Comparison of ENCODE assay signal across 20 mouse cellular contexts in the genomic region with DNA sequence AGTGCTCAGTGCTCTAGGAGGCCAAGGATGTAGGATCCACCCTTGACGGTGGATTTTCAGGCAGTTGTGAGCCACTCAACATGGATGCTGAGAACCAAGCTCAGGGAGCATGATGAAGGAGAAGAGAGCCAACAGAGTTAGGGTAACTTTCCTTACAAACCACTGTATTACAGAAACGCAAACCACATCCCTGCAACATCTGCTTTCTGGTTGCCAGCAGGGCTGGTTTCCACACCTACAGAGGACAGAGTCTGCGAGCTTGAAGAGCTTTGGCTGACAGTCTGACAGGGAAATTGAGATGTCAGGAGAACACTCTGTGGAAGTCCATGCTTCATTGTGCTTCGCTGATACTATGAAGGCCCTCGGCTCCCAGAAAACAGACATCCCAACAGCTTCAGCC. TPM values are rescaled to one million over a fixed set of nuclear protein-coding genes. Genes with fewer than 3 reads are reported as not detected.
DNase-seq lines count a peak whose midpoint lies in the region; ATAC-seq and TF ChIP-seq lines count a peak whose summit lies in the region.
"Had no signal": no experiment of that assay in that cellular context is flagged by ENCODE, and none has a peak within 500 bp of the region (broad histone marks: within the 10 kb centered on the region; RNA-seq: fewer than 3 reads in every experiment).

No protein-coding gene starts in this region.

- H3K4me2 ChIP-seq in forebrain, embryonic 16.5 days (ENCODE audit: low read length), result no peak overlapping the region
- no peak overlapping the region for H3K4me2 ChIP-seq in lung, embryonic 16.5 days (ENCODE audit: low read depth, low read length)
- no peak overlapping the region for H3K4me2 ChIP-seq in limb, embryonic 11.5 days (ENCODE audit: low read depth, severe bottlenecking)
- H3K4me2 ChIP-seq: midbrain, embryonic 12.5 days had no signal

- intact Hi-C loops in left cerebral cortex, postnatal 4 days (cut with DNase I), result no loop called here

- TF ChIP-seq POLR2A in kidney, adult 2 months (IDR thresholded peaks at IDR 0.05; ENCODE audit: low read depth, low read length), result no peak

- peak overlapping the region; percentile 78 for H3K27ac ChIP-seq in forebrain, embryonic 10.5 days
- H3K27ac ChIP-seq in forebrain, embryonic 16.5 days (ENCODE audit: low read length), result no peak overlapping the region
- no peak overlapping the region for H3K27ac ChIP-seq in lung, embryonic 16.5 days (ENCODE audit: low read length)
- H3K27ac ChIP-seq in limb, embryonic 11.5 days (replicated peaks; ENCODE audit: low read depth, low read length), result peak overlapping the region; percentile 92
- H3K27ac ChIP-seq in kidney, adult 2 months (ENCODE audit: insufficient read depth, low read depth, low read length), result no peak overlapping the region
- H3K27ac ChIP-seq: stomach, postnatal 0 days had no signal

- no peaks in the 10 kb centered on the region for H3K36me3 ChIP-seq in forebrain, embryonic 10.5 days (replicated peaks)
- H3K36me3 ChIP-seq in forebrain, embryonic 16.5 days (ENCODE audit: control insufficient read depth, insufficient read depth), result no peaks in the 10 kb centered on the region
- no peaks in the 10 kb centered on the region for H3K36me3 ChIP-seq in lung, embryonic 16.5 days (ENCODE audit: control insufficient read depth, insufficient read depth, low read length)
- no peaks in the 10 kb centered on the region for H3K36me3 ChIP-seq in limb, embryonic 11.5 days (ENCODE audit: control insufficient read depth, insufficient read depth, low read length)
- no peaks in the 10 kb centered on the region for H3K36me3 ChIP-seq in megakaryocyte, embryonic 14.5 days (replicated peaks; ENCODE audit: low read length)
- H3K36me3 ChIP-seq in kidney, adult 2 months (ENCODE audit: control insufficient read depth, insufficient read depth, low read length), result no peaks in the 10 kb centered on the region
- H3K36me3 ChIP-seq: midbrain, embryonic 12.5 days had no signal

- H3K9ac ChIP-seq in forebrain, embryonic 16.5 days (replicated peaks; ENCODE audit: low read depth, low read length), result no peak overlapping the region
- H3K9ac ChIP-seq in lung, embryonic 16.5 days (ENCODE audit: low read length), result peak overlapping the region; percentile 15; the same call in 1 of the 2 replicates
- H3K9ac ChIP-seq in limb, embryonic 11.5 days (ENCODE audit: low read length), result no peak overlapping the region
- H3K9ac ChIP-seq: midbrain, embryonic 12.5 days had no signal

- peaks cover 44% of the 10 kb centered on the region for H3K4me1 ChIP-seq in forebrain, embryonic 10.5 days
- peaks cover 13% of the 10 kb centered on the region for H3K4me1 ChIP-seq in forebrain, embryonic 16.5 days (replicated peaks; ENCODE audit: control insufficient read depth, insufficient read depth, low read length)
- peaks cover 20% of the 10 kb centered on the region for H3K4me1 ChIP-seq in lung, embryonic 16.5 days (replicated peaks; ENCODE audit: control insufficient read depth, insufficient read depth, low read length)
- H3K4me1 ChIP-seq in limb, embryonic 11.5 days (ENCODE audit: control insufficient read depth, insufficient read depth, low read length), result peaks cover 23% of the 10 kb centered on the region
- H3K4me1 ChIP-seq in megakaryocyte, embryonic 14.5 days, result peaks cover 31% of the 10 kb centered on the region
- H3K4me1 ChIP-seq in kidney, adult 2 months (ENCODE audit: control insufficient read depth, insufficient read depth, low read length), result no peaks in the 10 kb centered on the region; the same call in 1 of the 2 replicates

- no peak for TF ChIP-seq CTCF in kidney, adult 2 months (conservative IDR thresholded peaks at IDR 0.05; ENCODE audit: insufficient read depth, insufficient read length, low read depth, low read length)

- no peak for DNase-seq in forebrain, embryonic 10.5 days (ENCODE audit: extremely low spot score, low spot score)
- no peak for DNase-seq in lung, postnatal 14 days
- peak; percentile 28 for DNase-seq in limb, embryonic 11.5 days (ENCODE audit: low spot score)
- no peak for DNase-seq in kidney, adult 2 months
- DNase-seq in left cerebral cortex, postnatal 4 days, result no peak
- DNase-seq: adrenal gland, postnatal 14 days; cerebellum, adult 9-11 months; gastrocnemius, postnatal 10 days; kidney, postnatal 25 days; thymus, postnatal 4 days had no signal

- 90% methylated on average over 5 of the region's 5 CpGs for WGBS in forebrain, embryonic 10.5 days
- 88% methylated on average over 5 of the region's 5 CpGs for WGBS in forebrain, embryonic 16.5 days
- WGBS in lung, embryonic 16.5 days, result 67% methylated on average over 5 of the region's 5 CpGs
- 65% methylated on average over 5 of the region's 5 CpGs for WGBS in limb, embryonic 11.5 days
- WGBS in kidney, adult 2 months, result 86% methylated on average over 5 of the region's 5 CpGs

- H3K9me3 ChIP-seq in forebrain, embryonic 10.5 days, result no peaks in the 10 kb centered on the region
- H3K9me3 ChIP-seq in forebrain, embryonic 16.5 days (ENCODE audit: control insufficient read depth, low read length), result no peaks in the 10 kb centered on the region
- H3K9me3 ChIP-seq in lung, embryonic 16.5 days (ENCODE audit: control insufficient read depth, low read length), result no peaks in the 10 kb centered on the region
- H3K9me3 ChIP-seq in limb, embryonic 11.5 days (ENCODE audit: control insufficient read depth, low read length), result no peaks in the 10 kb centered on the region
- H3K9me3 ChIP-seq in megakaryocyte, embryonic 14.5 days, result no peaks in the 10 kb centered on the region
- H3K9me3 ChIP-seq: midbrain, embryonic 12.5 days had no signal

- ATAC-seq in forebrain, embryonic 16.5 days, result no peak
- no peak for ATAC-seq in lung, embryonic 16.5 days (ENCODE audit: low read depth)
- ATAC-seq in limb, embryonic 11.5 days (ENCODE audit: insufficient number of reproducible peaks, low FRiP score, low TSS enrichment, low read depth), result no peak
- ATAC-seq: forebrain, embryonic 14.5 days; intestine, embryonic 16.5 days; lung, postnatal 0 days had no signal

- no peaks in the 10 kb centered on the region for H3K27me3 ChIP-seq in forebrain, embryonic 10.5 days (ENCODE audit: poor library complexity, severe bottlenecking)
- no peaks in the 10 kb centered on the region for H3K27me3 ChIP-seq in forebrain, embryonic 16.5 days (replicated peaks; ENCODE audit: control insufficient read depth, insufficient read depth, low read length)
- H3K27me3 ChIP-seq in lung, embryonic 16.5 days (ENCODE audit: control insufficient read depth, insufficient read depth, low read depth, low read length), result no peaks in the 10 kb centered on the region; the same call in 1 of the 2 replicates
- no peaks in the 10 kb centered on the region for H3K27me3 ChIP-seq in limb, embryonic 11.5 days (ENCODE audit: control insufficient read depth, insufficient read depth, low read length)
- peaks cover 7% of the 10 kb centered on the region for H3K27me3 ChIP-seq in megakaryocyte, embryonic 14.5 days (replicated peaks)
- H3K27me3 ChIP-seq in kidney, adult 2 months (replicated peaks; ENCODE audit: control insufficient read depth, insufficient read depth, low read length), result no peaks in the 10 kb centered on the region
- H3K27me3 ChIP-seq: CH12.LX; midbrain, embryonic 12.5 days had no signal

- no peak overlapping the region for H3K4me3 ChIP-seq in forebrain, embryonic 10.5 days
- H3K4me3 ChIP-seq in forebrain, embryonic 16.5 days (replicated peaks; ENCODE audit: low read length), result no peak overlapping the region
- no peak overlapping the region for H3K4me3 ChIP-seq in lung, embryonic 16.5 days (ENCODE audit: low read length)
- no peak overlapping the region for H3K4me3 ChIP-seq in limb, embryonic 11.5 days (ENCODE audit: low read depth, low read length)
- peak overlapping the region; percentile 8 for H3K4me3 ChIP-seq in megakaryocyte, embryonic 14.5 days (replicated peaks)
- H3K4me3 ChIP-seq in kidney, adult 2 months (ENCODE audit: insufficient read depth, low read depth, low read length), result no peak overlapping the region
- H3K4me3 ChIP-seq: midbrain, embryonic 12.5 days; myocyte had no signal

RNA-seq across cellular contexts. Expression of a gene that starts 3.3 kb away (rescaled TPM):
- polyA plus RNA-seq in forebrain, embryonic 10.5 days (2016; fragmentation: Nextera tagmentation; extraction: Ambion mirVana), result 34.7 and 40.9 TPM in 2 replicates
- polyA plus RNA-seq in forebrain, embryonic 16.5 days (2015; fragmentation: Nextera tagmentation; extraction: Ambion mirVana), result 20.7 and 20.9 TPM in 2 replicates
- 34.5 and 38.3 TPM in 2 replicates for polyA plus RNA-seq in lung, embryonic 16.5 days (2015; fragmentation: Nextera tagmentation; extraction: Ambion mirVana)
- polyA plus RNA-seq in limb, embryonic 11.5 days (2014; fragmentation: Nextera tagmentation; extraction: Ambion mirVana), result 53.4 and 54.3 TPM in 2 replicates
- polyA plus RNA-seq in megakaryocyte, embryonic 14.5 days (2012; ENCODE audit: insufficient read depth, low replicate concordance), result 1.6 and 2.0 TPM in 2 replicates
- polyA plus RNA-seq in kidney, adult 2 months (2012; rRNA removed), result 7.8 and 10.9 TPM in 2 replicates
- total RNA-seq in left cerebral cortex, postnatal 4 days (2021), result 10 to 100 TPM; 19.4 to 21.7 TPM

Comparison
In these comparisons a context has a peak if more than half of its experiments do, and no peak if none do; other contexts are left out.
1. H3K27ac ChIP-seq: peak in forebrain, embryonic 10.5 days (single experiment) and limb, embryonic 11.5 days (single experiment); none in forebrain, embryonic 16.5 days (single experiment), lung, embryonic 16.5 days (single experiment) and kidney, adult 2 months (single experiment).